Mouse (Mus musculus) spleen, adult 2 months (tissue): ENCODE measurements at regions not wholly inside any gene's neighbourhood (a gene's known extent, or its start where the extent isn't known, plus 50 kb on each side); places are given as distances from the start of the nearest gene placed in this dataset.

Source experiments
- DNase-seq, 2 experiments: peaks; one replicate each; pipeline versions ENCODE4 v3.0.0 to v3.0.0-alpha.2; 2012 to 2021; ENCODE audit warnings: low spot score in 2 of 2, low read depth in 1 of 2
- H3K27ac ChIP-seq: fragments of 200-500 bp; 2 replicates; pipeline ENCODE4 v1.5.1; 2012; ENCODE audit warnings: low read length, inconsistent platforms; ENCODE audit not compliant: insufficient read depth
- H3K27me3 ChIP-seq: fragments of 200-500 bp; 2 replicates; pipeline ENCODE4 v1.6.1; 2012; ENCODE audit warnings: mild to moderate bottlenecking, moderate library complexity, low read length, inconsistent platforms; ENCODE audit not compliant: control insufficient read depth, insufficient read depth
- H3K36me3 ChIP-seq: fragments of 200-500 bp; 2 replicates; pipeline ENCODE4 v1.6.1; 2012; ENCODE audit warnings: mild to moderate bottlenecking, low read length, inconsistent platforms; ENCODE audit not compliant: control insufficient read depth, insufficient read depth
- H3K4me1 ChIP-seq: fragments of 200-500 bp; 2 replicates; pipeline ENCODE4 v1.6.1; 2011; ENCODE audit warnings: inconsistent platforms; ENCODE audit not compliant: control insufficient read depth, insufficient read depth, insufficient read length
- H3K4me3 ChIP-seq: fragments of 200-500 bp; 2 replicates; pipeline ENCODE4 v1.5.1; 2011; ENCODE audit warnings: mild to moderate bottlenecking, inconsistent platforms; ENCODE audit not compliant: insufficient read depth, insufficient read length; ENCODE audit errors: extremely low read depth
- CTCF ChIP-seq: fragments of 200-500 bp; IDR thresholded peaks from 2 replicates; pipeline ENCODE4 v1.5.1; 2011; ENCODE audit warnings: mild to moderate bottlenecking, inconsistent platforms; ENCODE audit not compliant: insufficient read depth, insufficient read length, insufficient replicate concordance; ENCODE audit errors: extremely low read depth
- POLR2A ChIP-seq: fragments of 200-500 bp; IDR thresholded peaks from 2 replicates; pipeline ENCODE4 v1.6.1; 2011; ENCODE audit warnings: low read depth, low read length, inconsistent platforms
- WGBS: fragments of 180-500 bp; shearing (Covaris S2); methylation state at CpG from one replicate; pipeline ENCODE4 v1.1.7; 2018; 5-methylcytosine and 5-hydroxymethylcytosine counted together

DNA sequence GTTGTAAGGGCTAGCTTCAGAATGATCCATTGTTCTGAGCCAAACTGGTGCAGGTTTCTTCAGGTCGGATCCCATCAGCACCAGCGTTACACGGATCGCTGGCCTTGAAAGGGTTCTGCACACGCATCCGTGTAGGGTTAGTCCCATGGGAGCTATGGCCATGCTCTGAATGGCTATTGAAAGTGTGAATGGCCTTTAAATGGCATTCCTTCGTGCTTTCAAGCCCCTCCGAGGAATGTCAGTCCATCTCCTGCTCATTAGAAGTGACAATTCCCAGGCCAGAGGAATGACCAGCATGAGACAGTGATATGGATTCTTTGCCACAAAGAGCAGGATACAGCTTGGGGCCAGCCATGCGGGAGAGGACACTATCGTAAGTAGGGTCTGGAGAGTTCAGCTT, 56.1 kb upstream of the Smyd2 start:
- no peaks in the 10 kb centered on the region for H3K4me1 ChIP-seq
- H3K4me3 ChIP-seq: no peak overlapping the region
- H3K27ac ChIP-seq: no peak overlapping the region
- no peaks in the 10 kb centered on the region for H3K27me3 ChIP-seq
- TF ChIP-seq CTCF: no peak
- TF ChIP-seq POLR2A: no peak
- WGBS: 90% methylated on average over 10 of the region's 10 CpGs
- no peak for DNase-seq
- no peaks in the 10 kb centered on the region for H3K36me3 ChIP-seq

DNA sequence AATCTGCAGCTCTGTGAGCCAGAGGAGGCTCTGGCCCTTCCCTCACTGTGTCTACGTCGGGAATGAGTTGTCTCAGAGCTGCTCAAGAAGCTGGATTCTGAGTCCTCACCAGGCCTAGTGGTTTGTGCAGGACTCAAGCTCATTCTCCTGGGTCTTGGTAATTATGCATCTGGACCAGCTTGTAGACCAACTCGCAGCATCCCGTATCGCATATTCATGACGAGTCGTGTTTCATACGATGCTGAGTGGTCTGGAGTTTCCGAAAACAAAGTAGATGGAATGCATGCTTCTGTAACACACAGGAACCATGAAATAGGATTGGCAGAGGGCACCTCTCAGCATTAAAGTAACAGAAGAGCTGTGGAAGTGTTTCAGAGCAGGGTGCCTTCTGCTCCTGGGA, 53.5 kb upstream of the Smyd2 start:
- H3K36me3 ChIP-seq: no peaks in the 10 kb centered on the region

DNA sequence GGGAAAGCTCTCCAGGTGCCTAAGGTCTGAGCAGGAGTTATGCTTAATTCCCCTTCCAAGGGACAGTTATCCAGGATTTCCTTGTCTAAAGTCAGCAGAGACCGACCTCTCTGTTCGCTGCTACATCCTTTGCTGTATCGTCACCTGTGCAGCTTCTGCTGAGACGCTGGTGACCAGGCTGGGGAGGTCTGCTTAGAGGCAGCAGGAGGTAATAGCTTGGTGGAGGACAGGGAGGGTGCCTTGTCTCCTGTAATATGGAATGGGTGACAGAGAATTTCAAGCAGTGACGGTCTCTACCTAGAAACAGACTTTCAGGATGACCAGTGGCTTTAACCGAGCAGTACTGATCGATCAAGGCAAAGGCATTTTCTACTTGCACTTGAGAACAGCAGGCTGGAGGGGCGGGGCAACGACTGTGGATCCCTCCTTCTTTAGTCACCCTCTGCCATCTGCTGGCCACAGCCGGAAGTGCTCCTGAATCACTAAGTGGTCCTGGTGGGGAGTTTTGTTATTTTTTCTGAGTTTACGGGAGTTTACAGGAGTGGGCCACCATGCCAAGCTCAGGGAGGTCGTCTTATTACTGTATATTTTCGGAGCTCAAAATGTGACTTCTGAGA, 50.7 kb upstream of the Smyd2 start:
- peak; percentile 84 for TF ChIP-seq CTCF
- TF ChIP-seq POLR2A: no peak
- H3K36me3 ChIP-seq: no peaks in the 10 kb centered on the region
- H3K4me1 ChIP-seq: no peaks in the 10 kb centered on the region
- DNase-seq: peak; percentile 45 to 63
- WGBS: 12% methylated on average over 13 of the region's 13 CpGs
- H3K27me3 ChIP-seq: no peaks in the 10 kb centered on the region
- no peak overlapping the region for H3K4me3 ChIP-seq
- H3K27ac ChIP-seq: no peak overlapping the region

More for the DNA sequence above, 53.5 kb upstream of the Smyd2 start:
- no peak overlapping the region for H3K27ac ChIP-seq
- TF ChIP-seq CTCF (no peak), POLR2A (no peak)
- H3K4me3 ChIP-seq: no peak overlapping the region
- 89% methylated on average over 9 of the region's 9 CpGs for WGBS
- no peaks in the 10 kb centered on the region for H3K27me3 ChIP-seq
- no peaks in the 10 kb centered on the region for H3K4me1 ChIP-seq
- DNase-seq: no peak
